Mouse (Mus musculus) ES-E14 (cell line): ENCODE measurements at regions not wholly inside any gene's neighbourhood (a gene's known extent, or its start where the extent isn't known, plus 50 kb on each side); places are given as distances from the start of the nearest gene placed in this dataset.

Source experiments
- CHD2 ChIP-seq: IDR thresholded peaks from 2 replicates; pipeline ENCODE4 v1.6.1; 2014; ENCODE audit warnings: mild to moderate bottlenecking, low read depth, low read length, inconsistent platforms
- HCFC1 ChIP-seq: IDR thresholded peaks from 2 replicates; pipeline ENCODE4 v1.6.1; 2012; ENCODE audit warnings: low read length, inconsistent platforms, borderline replicate concordance; ENCODE audit not compliant: insufficient read depth
- MAFK ChIP-seq: IDR thresholded peaks from 2 replicates; pipeline ENCODE4 v1.6.1; 2014; ENCODE audit warnings: mild to moderate bottlenecking, low read depth, low read length, inconsistent platforms; ENCODE audit not compliant: insufficient read depth
- ZC3H11A ChIP-seq: IDR thresholded peaks from 2 replicates; pipeline ENCODE4 v1.6.1; 2012; ENCODE audit warnings: low read depth, mild to moderate bottlenecking, inconsistent platforms, low read length, borderline replicate concordance
- ZNF384 ChIP-seq: IDR thresholded peaks from 2 replicates; pipeline ENCODE4 v1.6.1; 2012; ENCODE audit warnings: low read depth, low read length, inconsistent platforms

DNA sequence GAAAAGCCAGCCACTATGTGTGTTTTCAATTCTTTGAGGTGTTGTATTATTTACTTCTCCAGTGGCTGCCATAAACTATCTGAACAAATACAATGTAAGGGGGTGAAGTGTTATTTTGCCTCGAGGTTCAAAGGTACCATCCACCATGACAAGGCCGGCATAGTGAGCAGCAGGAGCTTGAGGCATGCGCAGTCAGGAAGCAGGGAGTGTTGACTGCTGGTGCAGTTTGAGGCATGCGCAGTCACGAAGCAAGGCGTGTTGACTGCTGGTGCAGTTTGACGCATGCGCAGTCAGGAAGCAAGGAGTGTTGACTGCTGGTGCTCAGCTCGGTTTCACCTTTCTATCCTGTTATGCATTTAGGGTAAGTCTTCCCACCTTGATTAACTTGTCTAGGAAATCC is 184.9 kb upstream of the Eci2 start:
- TF ChIP-seq HCFC1 (no peak), ZC3H11A (no peak), MAFK (no peak), ZNF384 (no peak), CHD2 (no peak)
